Mouse (Mus musculus): ENCODE results near the gene Rnf217.

Rnf217 gene

DNA sequence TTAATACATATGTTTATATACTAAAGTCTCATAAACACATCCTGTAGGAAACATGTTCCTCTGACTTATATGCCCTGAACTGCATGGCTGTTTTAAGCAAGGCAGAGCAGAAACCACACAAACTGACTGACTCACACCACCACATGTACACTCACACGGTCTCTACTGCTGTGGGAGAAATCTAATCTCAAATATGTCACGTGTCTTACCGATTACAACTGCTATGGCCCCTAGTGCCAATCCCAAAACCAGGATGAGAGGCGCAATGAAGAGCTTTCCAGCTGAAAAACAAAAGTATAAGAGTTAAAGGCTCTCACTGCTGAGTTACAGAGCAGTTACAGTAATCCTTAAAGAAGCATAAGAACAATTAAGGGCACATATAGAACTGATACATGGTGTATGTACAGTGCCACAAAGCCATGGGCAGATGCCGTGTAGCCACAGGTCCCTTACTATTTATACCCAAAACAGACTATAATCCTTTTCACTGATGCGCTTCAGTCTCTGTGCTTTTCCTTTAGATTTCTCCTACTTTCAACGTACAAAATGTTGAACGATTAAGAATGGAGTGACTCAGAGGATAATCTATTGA lies 105.3 kb downstream of the Rnf217 start:
- intact Hi-C loops (cut with DNase I): no loop called here

DNA sequence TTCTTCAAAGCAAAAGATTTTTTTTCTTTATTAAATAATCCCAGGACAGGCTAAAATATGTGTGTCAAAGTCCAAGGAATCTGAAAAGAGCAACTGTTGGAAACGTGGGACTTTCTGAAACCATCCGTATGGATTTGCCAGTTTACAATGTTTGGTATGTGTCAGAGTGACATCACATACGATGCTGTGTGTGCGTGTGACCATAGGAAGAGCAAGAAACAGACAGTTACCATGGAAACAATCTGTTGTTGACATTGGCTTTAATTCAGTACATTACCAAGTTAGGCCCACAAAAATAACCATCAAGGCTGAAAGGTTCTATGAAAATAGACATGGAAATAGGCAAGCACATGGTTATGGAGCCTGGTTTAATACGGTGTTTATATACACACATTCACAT lies 107.3 kb downstream of the Rnf217 start:
- intact Hi-C loops (cut with DNase I): no loop called here

DNA sequence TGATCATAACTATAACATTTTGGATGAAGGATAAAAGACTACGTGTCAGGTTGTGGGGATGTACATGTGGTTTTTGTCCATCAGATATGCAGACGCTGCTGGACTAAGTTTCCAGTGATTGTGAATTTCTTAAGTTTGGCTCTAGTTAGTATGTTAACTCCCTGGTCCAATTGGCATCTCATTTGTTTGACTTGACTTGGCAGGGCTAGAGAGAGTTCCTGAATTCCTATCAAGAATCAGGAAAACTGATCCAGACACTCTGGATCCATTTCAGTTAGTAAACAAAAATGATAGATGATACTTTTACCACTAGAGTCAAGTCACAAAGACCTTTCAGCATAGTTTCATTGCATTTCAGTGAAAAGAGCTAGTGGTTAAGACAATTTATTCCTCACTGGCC lies 112.1 kb downstream of the Rnf217 start:
- intact Hi-C loops (cut with DNase I): no loop called here

DNA sequence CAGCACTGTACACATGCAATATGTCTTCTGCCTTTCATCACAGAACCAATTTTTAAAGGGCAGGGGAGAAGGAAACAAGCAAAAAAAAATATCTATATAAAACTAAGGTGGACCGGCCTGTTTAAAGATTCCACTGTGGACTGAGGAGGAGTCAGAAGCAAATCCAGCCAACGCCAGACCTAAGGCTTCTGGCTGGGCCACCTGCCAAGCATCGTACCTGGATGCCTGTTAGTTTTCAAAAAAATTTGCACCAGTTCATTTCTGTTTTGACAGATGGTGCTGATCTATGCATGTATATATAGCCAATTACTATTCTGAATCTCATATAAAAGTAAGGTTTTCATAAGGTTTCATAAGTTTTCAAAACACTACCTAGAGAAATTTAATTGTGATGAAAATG lies 113.2 kb downstream of the Rnf217 start:
- intact Hi-C loops (cut with DNase I): no loop called here

DNA sequence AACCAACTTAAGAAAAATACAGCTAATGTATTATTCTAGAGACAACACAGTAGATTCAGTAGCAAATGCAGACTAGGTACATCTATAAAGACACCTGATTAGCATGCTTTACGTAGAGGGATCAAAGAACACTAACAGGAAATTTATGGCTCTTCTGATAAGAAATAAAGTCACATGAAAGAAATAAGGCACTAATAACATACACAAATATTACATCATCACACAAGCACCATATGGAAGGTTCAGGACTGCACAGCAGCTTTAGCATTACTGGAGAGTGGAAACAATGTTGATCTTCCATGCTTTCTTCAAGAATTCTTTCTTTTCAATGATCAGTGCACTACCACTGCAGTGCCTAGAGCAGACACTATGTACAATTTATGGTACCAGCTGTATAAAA lies 114.7 kb downstream of the Rnf217 start:
- intact Hi-C loops (cut with DNase I): no loop called here

DNA sequence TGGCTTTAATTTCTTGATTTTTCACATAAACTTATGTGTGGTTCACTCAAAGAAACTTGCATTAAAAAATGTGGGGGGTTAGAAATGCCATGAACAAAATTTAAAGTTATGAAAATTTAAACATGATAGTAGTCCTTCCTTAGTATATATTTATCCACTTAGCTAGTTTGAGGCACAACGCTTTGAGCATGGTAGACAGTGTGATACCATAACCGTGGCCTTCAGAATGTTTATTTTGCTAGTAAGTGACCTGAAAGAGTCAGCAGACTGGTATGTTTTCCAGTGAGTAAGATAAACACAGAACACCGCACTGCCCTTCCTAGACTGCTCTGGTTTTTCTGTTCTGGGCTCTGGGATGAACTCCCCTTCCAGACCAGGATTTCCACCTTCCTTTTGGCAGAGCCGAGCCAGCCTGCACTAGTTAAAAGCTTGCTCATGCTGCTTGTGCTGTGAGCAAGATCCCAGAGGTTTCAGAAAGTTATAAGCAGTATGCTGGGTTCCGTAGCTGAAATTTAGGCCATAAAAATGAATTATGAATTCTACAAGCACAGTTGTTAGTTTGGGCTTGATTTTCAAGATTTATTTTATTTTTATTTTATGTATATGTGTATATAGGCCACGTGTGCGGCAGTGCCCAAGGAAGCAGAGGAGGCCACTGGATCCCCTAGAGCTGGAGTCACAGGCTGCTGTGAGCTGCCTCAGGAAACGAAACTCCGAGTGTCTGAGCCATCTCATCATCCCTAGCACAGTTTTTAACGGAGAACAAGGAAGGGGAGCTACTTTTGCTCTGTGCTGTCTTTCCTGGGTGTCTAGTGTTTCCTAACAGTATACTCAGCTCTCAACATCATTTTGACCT lies 141.7 kb downstream of the Rnf217 start:
- intact Hi-C loops (cut with DNase I): loop anchor here (5.0 to 10.0 kb wide), 3 partner anchors 148 to 275 kb away; no protein-coding TSS in a partner anchor

DNA sequence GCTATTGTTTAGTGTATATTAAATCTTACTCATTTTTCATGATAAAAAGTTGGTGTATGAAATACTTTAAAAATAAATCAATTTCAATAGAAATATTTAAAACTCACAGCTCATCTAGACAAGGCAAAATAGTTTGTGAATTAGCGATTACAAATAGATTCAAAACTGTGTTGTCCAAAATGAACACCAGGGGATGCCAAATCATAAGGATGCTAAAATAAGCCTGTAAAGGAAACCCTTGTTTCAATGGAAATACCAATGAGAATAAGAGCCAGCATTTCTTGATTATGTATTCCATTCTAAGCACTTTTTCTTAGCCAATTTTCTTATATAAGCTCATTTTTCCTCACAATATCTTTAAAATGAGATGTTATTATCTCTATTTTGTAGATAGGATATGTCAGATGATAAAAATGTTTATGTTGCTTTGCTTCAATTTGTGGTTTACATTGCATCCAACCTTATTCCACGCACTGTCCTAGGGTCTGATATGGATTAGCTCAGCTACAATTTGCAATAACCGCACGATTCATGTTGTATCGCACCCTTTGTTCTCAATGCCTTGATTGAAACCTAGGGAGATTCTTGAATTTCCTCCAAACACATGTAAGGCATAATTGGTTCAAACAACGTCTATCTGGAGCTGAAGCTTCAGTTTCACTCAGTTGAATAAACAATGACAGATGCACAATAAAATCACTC lies 143.0 kb downstream of the Rnf217 start:
- intact Hi-C loops (cut with DNase I): loop anchor here (5.0 to 10.0 kb wide), 3 partner anchors 149 to 276 kb away; no protein-coding TSS in a partner anchor

DNA sequence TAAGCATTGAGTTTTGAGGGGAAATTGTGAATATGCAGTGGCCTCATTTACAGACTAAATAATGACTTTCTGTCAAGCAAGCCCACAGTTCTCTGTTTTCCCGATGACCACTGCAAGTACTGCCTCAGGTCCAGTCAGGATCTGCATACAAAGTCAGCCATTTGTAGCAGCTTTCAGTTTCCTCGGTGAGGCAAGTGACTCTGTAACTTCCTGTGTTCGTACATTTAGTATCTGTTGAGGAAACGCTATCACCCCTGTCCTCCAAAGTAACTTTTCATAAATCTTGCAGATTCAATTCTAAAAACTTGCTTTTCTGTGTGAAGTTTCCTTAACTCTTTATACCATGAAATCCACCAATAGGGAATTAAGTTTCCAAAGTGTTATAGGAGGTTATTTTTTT lies 143.6 kb downstream of the Rnf217 start:
- intact Hi-C loops (cut with DNase I): loop anchor here (5.0 to 10.0 kb wide), 3 partner anchors 149 to 277 kb away; no protein-coding TSS in a partner anchor

DNA sequence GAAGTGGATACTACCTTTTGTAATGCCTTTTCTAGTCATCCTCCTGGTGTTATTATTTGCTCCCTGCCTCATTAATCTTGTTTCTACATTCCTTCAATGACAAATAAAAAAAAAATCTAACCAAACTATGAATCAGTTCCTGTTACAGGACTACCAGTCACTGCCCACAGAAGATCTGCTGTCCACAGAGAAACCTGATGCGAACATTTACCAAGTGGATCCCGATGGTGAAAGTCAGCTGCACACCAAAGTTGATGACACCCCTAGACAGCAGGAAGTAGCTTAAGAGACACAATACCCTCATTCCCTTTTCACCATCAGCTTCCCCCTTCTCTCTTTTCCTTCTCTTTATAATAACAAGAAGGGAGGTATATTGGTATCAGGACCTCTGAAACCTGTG lies 145.9 kb downstream of the Rnf217 start:
- intact Hi-C loops (cut with DNase I): loop anchor here (10.0 kb wide), 1 partner anchor 152 kb away; no protein-coding TSS in a partner anchor

DNA sequence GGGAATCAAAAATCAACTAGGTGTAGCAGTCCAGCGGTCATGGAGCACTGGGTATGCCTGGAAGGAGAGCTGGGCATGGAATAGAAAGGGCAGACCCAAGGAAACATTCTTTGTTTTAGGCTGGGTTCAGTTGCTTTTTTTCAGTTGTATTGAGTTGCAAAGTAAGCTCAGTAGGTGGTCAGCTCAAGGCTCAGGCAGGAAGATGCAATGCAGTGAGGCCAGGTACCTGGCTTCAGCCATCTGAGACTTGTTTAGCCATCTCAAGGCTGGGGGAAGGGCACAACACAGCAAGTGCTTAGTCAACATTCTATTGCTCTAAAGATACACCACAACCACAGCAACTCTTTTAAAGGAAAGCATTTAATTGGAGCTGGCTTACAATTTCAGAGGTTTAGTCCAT lies 152.2 kb downstream of the Rnf217 start:
- intact Hi-C loops (cut with DNase I): no loop called here

DNA sequence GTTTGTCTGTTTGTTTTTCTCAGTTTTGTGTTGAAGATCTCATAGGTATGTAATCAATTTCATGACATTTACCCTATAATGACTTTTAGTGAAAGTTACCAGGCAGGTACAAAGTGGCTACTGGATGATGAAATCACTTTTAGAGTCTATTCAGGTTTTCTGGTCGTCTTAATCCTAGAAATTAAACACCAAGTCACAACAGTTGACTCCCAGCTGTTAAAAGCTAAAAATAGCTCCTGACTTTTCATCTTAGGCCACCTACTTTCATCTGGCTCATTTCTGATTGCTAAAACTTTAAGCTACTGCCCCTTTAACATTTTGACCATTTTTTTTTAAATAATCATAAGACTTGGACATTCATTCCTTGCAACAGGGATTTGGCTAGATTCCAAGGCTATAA lies 161.9 kb downstream of the Rnf217 start:
- intact Hi-C loops (cut with DNase I): loop anchor here (5.0 kb wide), 2 partner anchors 130 to 625 kb away; no protein-coding TSS in a partner anchor

DNA sequence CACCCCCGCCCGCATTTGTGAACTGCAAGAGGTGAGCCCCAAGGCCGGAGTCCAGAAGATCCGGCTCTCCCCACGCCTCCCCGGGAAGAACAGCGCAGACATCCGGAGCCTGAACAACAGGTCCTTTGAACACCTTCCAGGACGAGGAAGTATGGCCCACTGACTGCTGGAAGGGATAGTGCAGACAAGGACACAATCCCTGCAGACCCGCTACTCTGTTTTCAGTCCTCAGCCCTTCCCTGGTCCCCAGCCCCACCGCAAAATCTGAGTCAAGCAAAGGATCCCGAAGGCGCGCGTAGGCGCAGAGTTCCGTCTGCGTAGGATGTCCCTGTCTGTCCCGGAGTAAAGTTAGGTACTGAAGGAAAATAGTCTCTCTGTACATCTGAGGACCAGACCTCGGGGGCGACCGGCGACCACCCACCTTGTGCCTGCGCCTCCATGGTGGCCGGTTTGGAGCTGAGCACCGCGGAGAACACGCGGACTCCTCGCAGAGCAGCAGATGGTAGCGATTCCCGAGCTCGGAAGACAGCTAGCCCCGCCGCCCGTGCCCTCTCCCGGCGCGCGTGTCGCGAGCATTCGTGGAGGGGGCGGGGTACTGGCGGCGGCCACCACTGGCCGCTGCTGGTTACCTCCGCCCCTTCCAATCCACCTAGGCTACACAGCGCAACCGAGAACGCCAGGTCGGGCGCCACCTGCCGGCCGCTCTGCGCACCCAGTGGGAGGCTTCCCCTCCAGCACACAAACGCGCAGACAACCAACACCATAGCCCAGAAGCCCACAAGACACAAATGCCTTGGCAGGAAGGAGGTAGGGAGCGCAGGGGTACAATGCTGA lies 163.5 kb downstream of the Rnf217 start, which contains the start of gene Tpd52l1:
Gene Tpd52l1 (minus strand): TSS at position 668 of the 834 bp plus-strand sequence.
- intact Hi-C loops (cut with DNase I): loop anchor here (5.0 kb wide), 2 partner anchors 128 to 623 kb away; no protein-coding TSS in a partner anchor

DNA sequence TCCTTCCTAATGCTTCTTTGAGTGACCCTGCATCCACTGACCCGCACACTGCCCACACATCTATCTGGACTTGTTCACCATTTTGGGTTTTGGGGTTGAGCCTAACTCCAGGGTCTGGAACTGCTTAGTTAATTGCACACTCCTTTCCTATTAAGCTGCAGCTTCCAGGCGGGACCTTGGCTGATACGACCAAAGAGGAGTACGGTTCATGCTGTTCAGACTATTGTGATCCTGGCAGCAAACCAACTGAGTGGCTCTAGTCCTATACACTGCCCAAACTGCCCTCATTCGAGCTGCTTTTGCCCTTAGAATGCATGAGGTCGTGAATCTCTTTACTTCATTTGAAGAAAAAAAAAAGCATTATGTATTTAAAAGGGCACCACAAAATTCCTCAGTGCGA lies 164.8 kb downstream of the Rnf217 start:
- intact Hi-C loops (cut with DNase I): no loop called here

All from adrenal gland (tissue).